Comparison of ENCODE assay signal across 8 mouse cellular contexts in genomic region chr16:94311931-94312330, GRCm38 (mm10). TPM values are rescaled to one million over a fixed set of nuclear protein-coding genes. Genes with fewer than 3 reads are reported as not detected.
DNase-seq lines count a peak whose midpoint lies in the region; ATAC-seq and TF ChIP-seq lines count a peak whose summit lies in the region.

No protein-coding gene starts in this region.

- TF ChIP-seq CTCF in hindbrain, postnatal 0 days (IDR thresholded peaks at IDR 0.05; ENCODE audit: low read depth): no peak

- WGBS in hindbrain, embryonic 10.5 days: 81% methylated on average over 4 of the region's 4 CpGs
- 83% methylated on average over 4 of the region's 4 CpGs for WGBS in hindbrain, embryonic 11.5 days
- WGBS in embryonic facial prominence, embryonic 12.5 days: 71% methylated on average over 4 of the region's 4 CpGs
- WGBS in hindbrain, postnatal 0 days: 54% methylated on average over 4 of the region's 4 CpGs
- WGBS in midbrain, embryonic 16.5 days: 59% methylated on average over 4 of the region's 4 CpGs

- peak overlapping the region; percentile 78 for H3K4me3 ChIP-seq in hindbrain, embryonic 10.5 days
- no peak overlapping the region for H3K4me3 ChIP-seq in hindbrain, embryonic 11.5 days (ENCODE audit: low read depth, low read length)
- no peak overlapping the region for H3K4me3 ChIP-seq in embryonic facial prominence, embryonic 12.5 days
- H3K4me3 ChIP-seq in hindbrain, postnatal 0 days (ENCODE audit: low read length): peak overlapping the region; percentile 57
- peak overlapping the region; percentile 64 for H3K4me3 ChIP-seq in midbrain, embryonic 16.5 days (ENCODE audit: low read depth, low read length)

- DNase-seq in hindbrain, embryonic 10.5 days (ENCODE audit: low spot score): no peak
- DNase-seq in hindbrain, embryonic 11.5 days (ENCODE audit: low spot score): no peak
- DNase-seq in hindbrain, postnatal 0 days (ENCODE audit: low spot score): no peak
- no peak for DNase-seq in testis, postnatal 10 days (ENCODE audit: low spot score)
- no peak for DNase-seq in kidney, postnatal 36 days

- H3K9ac ChIP-seq in hindbrain, embryonic 11.5 days (ENCODE audit: low read depth, low read length): no peak overlapping the region; the same call in 1 of the 2 replicates
- H3K9ac ChIP-seq in embryonic facial prominence, embryonic 12.5 days: no peak overlapping the region
- H3K9ac ChIP-seq in hindbrain, postnatal 0 days (replicated peaks; ENCODE audit: low read length): peak overlapping the region; percentile 78
- peak overlapping the region; percentile 39; the same call in 1 of the 2 replicates for H3K9ac ChIP-seq in midbrain, embryonic 16.5 days (ENCODE audit: low read depth, low read length)

- no peak overlapping the region for H3K4me2 ChIP-seq in hindbrain, embryonic 11.5 days (replicated peaks; ENCODE audit: low read depth, low read length)
- H3K4me2 ChIP-seq in embryonic facial prominence, embryonic 12.5 days (replicated peaks): peak overlapping the region; percentile 83
- peak overlapping the region; percentile 69 for H3K4me2 ChIP-seq in hindbrain, postnatal 0 days (ENCODE audit: low read depth, low read length)
- peak overlapping the region; percentile 48 for H3K4me2 ChIP-seq in midbrain, embryonic 16.5 days (ENCODE audit: low read length)

- peaks cover 31% of the 10 kb centered on the region for H3K4me1 ChIP-seq in hindbrain, embryonic 10.5 days (replicated peaks)
- H3K4me1 ChIP-seq in hindbrain, embryonic 11.5 days (replicated peaks; ENCODE audit: control insufficient read depth, insufficient read depth, low read length): no peaks in the 10 kb centered on the region
- peaks cover 31% of the 10 kb centered on the region for H3K4me1 ChIP-seq in embryonic facial prominence, embryonic 12.5 days
- 0 out of 2 replicates have a peak, but pooled peaks cover 2% of the 10 kb centered on the region for H3K4me1 ChIP-seq in hindbrain, postnatal 0 days (ENCODE audit: insufficient read depth, low read length)
- H3K4me1 ChIP-seq in midbrain, embryonic 16.5 days (ENCODE audit: control insufficient read depth, insufficient read depth, low read length): peaks cover 20% of the 10 kb centered on the region

- peak overlapping the region; percentile 99 for H3K27ac ChIP-seq in hindbrain, embryonic 10.5 days
- no peak overlapping the region for H3K27ac ChIP-seq in hindbrain, embryonic 11.5 days (ENCODE audit: low read depth, low read length)
- no peak overlapping the region for H3K27ac ChIP-seq in embryonic facial prominence, embryonic 12.5 days
- peak overlapping the region; percentile 100 for H3K27ac ChIP-seq in hindbrain, postnatal 0 days
- H3K27ac ChIP-seq in midbrain, embryonic 16.5 days (ENCODE audit: low read length): peak overlapping the region; percentile 100

- no peaks in the 10 kb centered on the region for H3K36me3 ChIP-seq in hindbrain, embryonic 10.5 days
- no peaks in the 10 kb centered on the region for H3K36me3 ChIP-seq in hindbrain, embryonic 11.5 days (ENCODE audit: control insufficient read depth, insufficient read depth, low read length)
- no peaks in the 10 kb centered on the region for H3K36me3 ChIP-seq in embryonic facial prominence, embryonic 12.5 days
- H3K36me3 ChIP-seq in hindbrain, postnatal 0 days (ENCODE audit: insufficient read depth, low read length): no peaks in the 10 kb centered on the region
- no peaks in the 10 kb centered on the region for H3K36me3 ChIP-seq in midbrain, embryonic 16.5 days (ENCODE audit: control insufficient read depth, insufficient read depth, low read length)

- H3K27me3 ChIP-seq in hindbrain, embryonic 10.5 days (ENCODE audit: insufficient read depth, poor library complexity, severe bottlenecking): peaks cover 5% of the 10 kb centered on the region; the same call in 1 of the 2 replicates
- no peaks in the 10 kb centered on the region for H3K27me3 ChIP-seq in hindbrain, embryonic 11.5 days (ENCODE audit: control insufficient read depth, insufficient read depth, low read length)
- H3K27me3 ChIP-seq in embryonic facial prominence, embryonic 12.5 days: no peaks in the 10 kb centered on the region
- no peaks in the 10 kb centered on the region for H3K27me3 ChIP-seq in hindbrain, postnatal 0 days (ENCODE audit: insufficient read depth, low read length)
- no peaks in the 10 kb centered on the region for H3K27me3 ChIP-seq in midbrain, embryonic 16.5 days (ENCODE audit: control insufficient read depth, insufficient read depth, low read depth, low read length)

- no peak for ATAC-seq in hindbrain, embryonic 11.5 days (ENCODE audit: low FRiP score)
- no peak for ATAC-seq in embryonic facial prominence, embryonic 12.5 days (ENCODE audit: insufficient number of reproducible peaks, insufficient read depth, low FRiP score, low TSS enrichment)
- no peak for ATAC-seq in hindbrain, postnatal 0 days
- no peak for ATAC-seq in midbrain, embryonic 16.5 days
- no peak for ATAC-seq in granulocyte monocyte progenitor cell, adult 5-6 weeks (replicated peaks; ENCODE audit: poor library complexity, severe bottlenecking)

- H3K9me3 ChIP-seq in hindbrain, embryonic 10.5 days: no peaks in the 10 kb centered on the region
- H3K9me3 ChIP-seq in hindbrain, embryonic 11.5 days (ENCODE audit: control insufficient read depth, low read length): no peaks in the 10 kb centered on the region
- H3K9me3 ChIP-seq in embryonic facial prominence, embryonic 12.5 days: no peaks in the 10 kb centered on the region
- H3K9me3 ChIP-seq in hindbrain, postnatal 0 days (ENCODE audit: low read length): no peaks in the 10 kb centered on the region
- no peaks in the 10 kb centered on the region for H3K9me3 ChIP-seq in midbrain, embryonic 16.5 days (replicated peaks; ENCODE audit: control insufficient read depth, low read length, poor library complexity, severe bottlenecking)

RNA-seq across cellular contexts. Expression of gene Hlcs, which starts 1.4 kb away (rescaled TPM):
- polyA plus RNA-seq in hindbrain, embryonic 10.5 days (2016; fragmentation: Nextera tagmentation; extraction: Ambion mirVana): 10.3 and 13.3 TPM in 2 replicates
- polyA plus RNA-seq in hindbrain, embryonic 11.5 days (2014; fragmentation: Nextera tagmentation; extraction: Ambion mirVana): 8.9 TPM in 2 replicates
- polyA plus RNA-seq in embryonic facial prominence, embryonic 12.5 days (2016; fragmentation: Nextera tagmentation; extraction: Ambion mirVana): 12.0 and 12.1 TPM in 2 replicates
- total RNA-seq in hindbrain, postnatal 0 days (2014; rRNA removed): 8.1 and 9.4 TPM in 2 replicates
- 7.3 TPM in 2 replicates for polyA plus RNA-seq in hindbrain, postnatal 0 days (2015; fragmentation: Nextera tagmentation; extraction: Ambion mirVana)
- 8.6 and 10.4 TPM in 2 replicates for polyA plus RNA-seq in midbrain, embryonic 16.5 days (2015; fragmentation: Nextera tagmentation; extraction: Ambion mirVana)
- 6.9 and 11.7 TPM in 2 replicates for total RNA-seq in granulocyte monocyte progenitor cell, adult 5-6 weeks (2014; fragmentation: Nextera tagmentation)
- total RNA-seq in granulocyte monocyte progenitor cell, adult 5-6 weeks (2017): 6.2 and 6.7 TPM in 2 replicates

RNA-seq across cellular contexts. Expression of gene Ripply3, which starts 16.3 kb away (rescaled TPM):
- polyA plus RNA-seq in hindbrain, embryonic 10.5 days (2016; fragmentation: Nextera tagmentation; extraction: Ambion mirVana): 5.1 and 6.9 TPM in 2 replicates
- polyA plus RNA-seq in hindbrain, embryonic 11.5 days (2014; fragmentation: Nextera tagmentation; extraction: Ambion mirVana): 5.7 and 6.9 TPM in 2 replicates
- 3.8 and 4.5 TPM in 2 replicates for polyA plus RNA-seq in embryonic facial prominence, embryonic 12.5 days (2016; fragmentation: Nextera tagmentation; extraction: Ambion mirVana)
- 0.68 and 2.2 TPM in 2 replicates for total RNA-seq in hindbrain, postnatal 0 days (2014; rRNA removed)
- polyA plus RNA-seq in hindbrain, postnatal 0 days (2015; fragmentation: Nextera tagmentation; extraction: Ambion mirVana): 0.91 and 1.0 TPM in 2 replicates
- 0.46 and 1.2 TPM in 2 replicates for polyA plus RNA-seq in midbrain, embryonic 16.5 days (2015; fragmentation: Nextera tagmentation; extraction: Ambion mirVana)
- total RNA-seq in granulocyte monocyte progenitor cell, adult 5-6 weeks (2014; fragmentation: Nextera tagmentation): not detected in 2 replicates
- not detected in 2 replicates for total RNA-seq in granulocyte monocyte progenitor cell, adult 5-6 weeks (2017)

RNA-seq across cellular contexts. Expression of gene Ttc3, which starts 58.5 kb away (rescaled TPM):
- 318 and 335 TPM in 2 replicates for polyA plus RNA-seq in hindbrain, embryonic 10.5 days (2016; fragmentation: Nextera tagmentation; extraction: Ambion mirVana)
- polyA plus RNA-seq in hindbrain, embryonic 11.5 days (2014; fragmentation: Nextera tagmentation; extraction: Ambion mirVana): 526 and 624 TPM in 2 replicates
- polyA plus RNA-seq in embryonic facial prominence, embryonic 12.5 days (2016; fragmentation: Nextera tagmentation; extraction: Ambion mirVana): 353 and 377 TPM in 2 replicates
- 848 and 1,018 TPM in 2 replicates for total RNA-seq in hindbrain, postnatal 0 days (2014; rRNA removed)
- 985 and 1,014 TPM in 2 replicates for polyA plus RNA-seq in hindbrain, postnatal 0 days (2015; fragmentation: Nextera tagmentation; extraction: Ambion mirVana)
- polyA plus RNA-seq in midbrain, embryonic 16.5 days (2015; fragmentation: Nextera tagmentation; extraction: Ambion mirVana): 1,007 and 1,053 TPM in 2 replicates
- 63.4 and 64.2 TPM in 2 replicates for total RNA-seq in granulocyte monocyte progenitor cell, adult 5-6 weeks (2014; fragmentation: Nextera tagmentation)
- total RNA-seq in granulocyte monocyte progenitor cell, adult 5-6 weeks (2017): 84.1 and 118 TPM in 2 replicates

RNA-seq across cellular contexts. Expression of gene Pigp, which starts 59.7 kb away (rescaled TPM):
- polyA plus RNA-seq in hindbrain, embryonic 10.5 days (2016; fragmentation: Nextera tagmentation; extraction: Ambion mirVana): 94.7 and 96.3 TPM in 2 replicates
- polyA plus RNA-seq in hindbrain, embryonic 11.5 days (2014; fragmentation: Nextera tagmentation; extraction: Ambion mirVana): 77.0 and 90.9 TPM in 2 replicates
- polyA plus RNA-seq in embryonic facial prominence, embryonic 12.5 days (2016; fragmentation: Nextera tagmentation; extraction: Ambion mirVana): 103 and 105 TPM in 2 replicates
- total RNA-seq in hindbrain, postnatal 0 days (2014; rRNA removed): 82.8 and 100 TPM in 2 replicates
- 139 and 155 TPM in 2 replicates for polyA plus RNA-seq in hindbrain, postnatal 0 days (2015; fragmentation: Nextera tagmentation; extraction: Ambion mirVana)
- polyA plus RNA-seq in midbrain, embryonic 16.5 days (2015; fragmentation: Nextera tagmentation; extraction: Ambion mirVana): 113 and 135 TPM in 2 replicates
- total RNA-seq in granulocyte monocyte progenitor cell, adult 5-6 weeks (2014; fragmentation: Nextera tagmentation): 38.2 and 48.2 TPM in 2 replicates
- total RNA-seq in granulocyte monocyte progenitor cell, adult 5-6 weeks (2017): 13.4 and 26.4 TPM in 2 replicates

Comparison
In these comparisons a context has a peak if more than half of its experiments do, and no peak if none do; other contexts are left out.
1. H3K27ac ChIP-seq: peak in hindbrain, embryonic 10.5 days (single experiment), hindbrain, postnatal 0 days (single experiment) and midbrain, embryonic 16.5 days (single experiment); none in hindbrain, embryonic 11.5 days (single experiment) and embryonic facial prominence, embryonic 12.5 days (single experiment).
2. H3K4me3 ChIP-seq: peak in hindbrain, embryonic 10.5 days (single experiment), hindbrain, postnatal 0 days (single experiment) and midbrain, embryonic 16.5 days (single experiment); none in hindbrain, embryonic 11.5 days (single experiment) and embryonic facial prominence, embryonic 12.5 days (single experiment).
3. H3K9ac ChIP-seq: peak in hindbrain, postnatal 0 days (single experiment) and midbrain, embryonic 16.5 days (single experiment); none in hindbrain, embryonic 11.5 days (single experiment) and embryonic facial prominence, embryonic 12.5 days (single experiment).